In genomic region chr6:86373556-86373955, GRCm38 (mm10) we compare ENCODE assay signal across 17 mouse cellular contexts. TPM values are rescaled to one million over a fixed set of nuclear protein-coding genes. Genes with fewer than 3 reads are reported as not detected.
"Had no signal": no experiment of that assay in that cellular context is flagged by ENCODE, and none has a peak within 500 bp of the region (broad histone marks: within the 10 kb centered on the region; RNA-seq: fewer than 3 reads in every experiment).

No protein-coding gene starts in this region.

- H3K4me3 ChIP-seq: limb, embryonic 15.5 days; midbrain, embryonic 15.5 days; neural tube, embryonic 13.5 days; stomach, embryonic 15.5 days had no signal

- DNase-seq: kidney, adult 9 months; kidney, postnatal 36 days; layer of hippocampus, adult 9-11 months; layer of hippocampus, postnatal 36 days; lung, adult 18-20 months; retina, postnatal 1 day; right cerebral cortex, postnatal 4 days; spleen, adult 18-20 months; thymus, postnatal 36 days had no signal

- H3K4me2 ChIP-seq: limb, embryonic 15.5 days; stomach, embryonic 15.5 days had no signal

- H3K9me3 ChIP-seq: limb, embryonic 15.5 days; midbrain, embryonic 15.5 days; neural tube, embryonic 13.5 days; stomach, embryonic 15.5 days had no signal

- ATAC-seq: midbrain, embryonic 15.5 days had no signal

- H3K27me3 ChIP-seq: limb, embryonic 15.5 days; midbrain, embryonic 15.5 days; neural tube, embryonic 13.5 days; stomach, embryonic 15.5 days had no signal

- H3K9ac ChIP-seq: limb, embryonic 15.5 days; midbrain, embryonic 15.5 days; neural tube, embryonic 13.5 days; stomach, embryonic 15.5 days had no signal

- H3K27ac ChIP-seq: kidney, postnatal 0 days; limb, embryonic 15.5 days; midbrain, embryonic 15.5 days; neural tube, embryonic 13.5 days; stomach, embryonic 15.5 days had no signal

RNA-seq across cellular contexts. Expression of gene Gm44790, which starts 52.9 kb away (rescaled TPM):
- total RNA-seq: left cerebral cortex, postnatal 25 days had no signal
- polyA plus RNA-seq: kidney, postnatal 0 days; lung, embryonic 16.5 days; midbrain, embryonic 11.5 days; midbrain, embryonic 15.5 days; stomach, embryonic 15.5 days had no signal
